21 mouse cellular contexts compared by ENCODE assay signal in the genomic region with DNA sequence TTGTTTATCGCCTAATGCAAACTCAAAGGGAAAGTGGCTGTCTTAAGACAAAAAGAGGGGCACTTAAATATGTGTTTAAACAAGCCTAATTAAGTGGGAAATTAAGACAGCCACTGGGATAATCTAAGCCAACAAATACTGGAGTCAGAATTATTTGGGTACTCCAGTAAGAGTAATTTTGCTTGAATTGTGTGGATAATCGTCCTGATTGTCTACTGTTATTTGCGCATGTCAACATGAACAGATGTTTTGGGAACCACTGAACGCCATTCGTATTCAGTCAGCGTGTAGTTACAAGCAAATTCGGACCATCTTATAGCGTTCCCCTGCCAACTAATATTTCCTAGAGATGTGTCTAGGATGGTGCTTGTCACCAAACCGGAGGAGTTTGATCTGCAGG. TPM values are rescaled to one million over a fixed set of nuclear protein-coding genes. Genes with fewer than 3 reads are reported as not detected.
DNase-seq lines count a peak whose midpoint lies in the region; ATAC-seq and TF ChIP-seq lines count a peak whose summit lies in the region.
"Had no signal": no experiment of that assay in that cellular context is flagged by ENCODE, and none has a peak within 500 bp of the region (broad histone marks: within the 10 kb centered on the region; RNA-seq: fewer than 3 reads in every experiment).

No protein-coding gene starts in this region.

- H3K4me1 ChIP-seq in forebrain, embryonic 14.5 days (ENCODE audit: control insufficient read depth, insufficient read depth, low read length) = peaks cover 18% of the 10 kb centered on the region
- H3K4me1 ChIP-seq in forebrain, embryonic 15.5 days = peaks cover 30% of the 10 kb centered on the region
- peaks cover 79% of the 10 kb centered on the region for H3K4me1 ChIP-seq in lung, embryonic 15.5 days
- H3K4me1 ChIP-seq in lung, postnatal 0 days (ENCODE audit: insufficient read depth, low read depth, low read length) = peaks cover 19% of the 10 kb centered on the region; the same call in 1 of the 2 replicates
- peaks cover 95% of the 10 kb centered on the region for H3K4me1 ChIP-seq in E14TG2a.4 (replicated peaks; ENCODE audit: low read depth, low read length)
- peaks cover 37% of the 10 kb centered on the region for H3K4me1 ChIP-seq in stomach, embryonic 15.5 days

- DNase-seq in forebrain, embryonic 14.5 days (ENCODE audit: low spot score) = peak; percentile 56
- no peak for DNase-seq in lung, postnatal 0 days (ENCODE audit: low spot score)
- no peak for DNase-seq in layer of hippocampus, adult 2 months (ENCODE audit: low spot score in 2 of 2)
- DNase-seq: adrenal gland, adult 2 months; adrenal gland, postnatal 25 days; B cell, adult 2 months; cerebellum, adult 2 months; cerebellum, postnatal 10 days; gastrocnemius, postnatal 36 days; heart, adult 11 months; heart, postnatal 10 days; heart, postnatal 4 days had no signal

- H3K9me3 ChIP-seq in forebrain, embryonic 14.5 days (replicated peaks; ENCODE audit: control insufficient read depth, low read length) = no peaks in the 10 kb centered on the region
- H3K9me3 ChIP-seq in forebrain, embryonic 15.5 days = no peaks in the 10 kb centered on the region
- no peaks in the 10 kb centered on the region for H3K9me3 ChIP-seq in lung, embryonic 15.5 days
- H3K9me3 ChIP-seq in lung, postnatal 0 days (ENCODE audit: low read length) = no peaks in the 10 kb centered on the region
- no peaks in the 10 kb centered on the region for H3K9me3 ChIP-seq in E14TG2a.4 (ENCODE audit: low read length)
- H3K9me3 ChIP-seq in stomach, embryonic 15.5 days = no peaks in the 10 kb centered on the region
- H3K9me3 ChIP-seq: embryonic facial prominence, embryonic 10.5 days; forebrain, embryonic 13.5 days; heart, embryonic 10.5 days; intestine, embryonic 15.5 days had no signal

- H3K36me3 ChIP-seq in forebrain, embryonic 14.5 days (ENCODE audit: control insufficient read depth, insufficient read depth, low read length) = peaks cover 63% of the 10 kb centered on the region
- H3K36me3 ChIP-seq in forebrain, embryonic 15.5 days = peaks cover 47% of the 10 kb centered on the region
- H3K36me3 ChIP-seq in lung, embryonic 15.5 days = peaks cover 88% of the 10 kb centered on the region
- H3K36me3 ChIP-seq in lung, postnatal 0 days (ENCODE audit: insufficient read depth, low read length) = peaks cover 20% of the 10 kb centered on the region; the same call in 1 of the 2 replicates
- H3K36me3 ChIP-seq in E14TG2a.4 (ENCODE audit: insufficient read depth, low read length) = peaks cover 92% of the 10 kb centered on the region
- peaks cover 33% of the 10 kb centered on the region for H3K36me3 ChIP-seq in stomach, embryonic 15.5 days

- H3K27me3 ChIP-seq in forebrain, embryonic 14.5 days (replicated peaks; ENCODE audit: control insufficient read depth, insufficient read depth, low read length) = peaks cover 10% of the 10 kb centered on the region
- H3K27me3 ChIP-seq in forebrain, embryonic 15.5 days = peaks cover 4% of the 10 kb centered on the region; the same call in 1 of the 2 replicates
- no peaks in the 10 kb centered on the region for H3K27me3 ChIP-seq in lung, embryonic 15.5 days
- no peaks in the 10 kb centered on the region for H3K27me3 ChIP-seq in lung, postnatal 0 days (replicated peaks; ENCODE audit: insufficient read depth, low read length)
- H3K27me3 ChIP-seq in E14TG2a.4 (ENCODE audit: insufficient read depth, low read length) = no peaks in the 10 kb centered on the region
- H3K27me3 ChIP-seq in stomach, embryonic 15.5 days (replicated peaks) = no peaks in the 10 kb centered on the region
- H3K27me3 ChIP-seq: intestine, embryonic 15.5 days had no signal

- no peak overlapping the region for H3K4me3 ChIP-seq in forebrain, embryonic 14.5 days (ENCODE audit: low read depth, low read length)
- no peak overlapping the region for H3K4me3 ChIP-seq in forebrain, embryonic 15.5 days
- H3K4me3 ChIP-seq in lung, embryonic 15.5 days = no peak overlapping the region
- no peak overlapping the region for H3K4me3 ChIP-seq in lung, postnatal 0 days (ENCODE audit: low read depth, low read length)
- peak overlapping the region; percentile 21 for H3K4me3 ChIP-seq in E14TG2a.4 (replicated peaks; ENCODE audit: low read length)
- no peak overlapping the region for H3K4me3 ChIP-seq in stomach, embryonic 15.5 days (replicated peaks)
- H3K4me3 ChIP-seq in layer of hippocampus, adult 2 months = no peak overlapping the region
- H3K4me3 ChIP-seq: embryonic facial prominence, embryonic 10.5 days; forebrain, embryonic 13.5 days; heart, embryonic 10.5 days; intestine, embryonic 15.5 days had no signal

- no peak overlapping the region for H3K4me2 ChIP-seq in forebrain, embryonic 14.5 days (ENCODE audit: low read length)
- no peak overlapping the region for H3K4me2 ChIP-seq in forebrain, embryonic 15.5 days (replicated peaks)
- H3K4me2 ChIP-seq in lung, embryonic 15.5 days = no peak overlapping the region
- no peak overlapping the region for H3K4me2 ChIP-seq in lung, postnatal 0 days (replicated peaks; ENCODE audit: low read depth, low read length)
- no peak overlapping the region for H3K4me2 ChIP-seq in stomach, embryonic 15.5 days
- H3K4me2 ChIP-seq: forebrain, embryonic 13.5 days; intestine, embryonic 15.5 days had no signal

- WGBS in forebrain, embryonic 14.5 days = 58% methylated on average over 9 of the region's 9 CpGs
- WGBS in forebrain, embryonic 15.5 days = 57% methylated on average over 9 of the region's 9 CpGs
- WGBS in lung, embryonic 15.5 days = 66% methylated on average over 9 of the region's 9 CpGs
- 75% methylated on average over 9 of the region's 9 CpGs for WGBS in lung, postnatal 0 days
- 73% methylated on average over 9 of the region's 9 CpGs for WGBS in stomach, embryonic 15.5 days

- H3K9ac ChIP-seq in forebrain, embryonic 14.5 days (ENCODE audit: low read length) = no peak overlapping the region
- H3K9ac ChIP-seq in forebrain, embryonic 15.5 days (replicated peaks) = no peak overlapping the region
- H3K9ac ChIP-seq in lung, embryonic 15.5 days = no peak overlapping the region
- H3K9ac ChIP-seq in lung, postnatal 0 days (replicated peaks; ENCODE audit: low read depth) = no peak overlapping the region
- H3K9ac ChIP-seq in stomach, embryonic 15.5 days = no peak overlapping the region
- H3K9ac ChIP-seq: forebrain, embryonic 13.5 days; intestine, embryonic 15.5 days had no signal

- H3K27ac ChIP-seq in forebrain, embryonic 14.5 days (ENCODE audit: low read depth, low read length) = no peak overlapping the region
- no peak overlapping the region for H3K27ac ChIP-seq in forebrain, embryonic 15.5 days (replicated peaks)
- peak overlapping the region; percentile 63 for H3K27ac ChIP-seq in lung, embryonic 15.5 days
- H3K27ac ChIP-seq in lung, postnatal 0 days (ENCODE audit: low read length) = no peak overlapping the region
- peak overlapping the region; percentile 13; the same call in 1 of the 2 replicates for H3K27ac ChIP-seq in stomach, embryonic 15.5 days
- no peak overlapping the region for H3K27ac ChIP-seq in layer of hippocampus, adult 2 months
- H3K27ac ChIP-seq: embryonic facial prominence, embryonic 10.5 days; forebrain, embryonic 13.5 days; heart, embryonic 10.5 days had no signal

- TF ChIP-seq EP300 in lung, postnatal 0 days (IDR thresholded peaks at IDR 0.05) = no peak

- TF ChIP-seq CTCF in lung, postnatal 0 days (IDR thresholded peaks at IDR 0.05) = no peak
- no peak for TF ChIP-seq CTCF in E14TG2a.4 (conservative IDR thresholded peaks at IDR 0.05; ENCODE audit: low read length)
- no peak for TF ChIP-seq CTCF in layer of hippocampus, adult 2 months (conservative IDR thresholded peaks at IDR 0.05)

- ATAC-seq in forebrain, embryonic 14.5 days = peak; percentile 38; the same call in 1 of the 2 replicates
- no peak for ATAC-seq in forebrain, embryonic 15.5 days (replicated peaks)
- ATAC-seq in lung, embryonic 15.5 days (ENCODE audit: borderline replicate concordance, extremely low read depth, low FRiP score, low TSS enrichment) = no peak
- ATAC-seq in lung, postnatal 0 days = no peak
- ATAC-seq in stomach, embryonic 15.5 days (ENCODE audit: insufficient read depth, low FRiP score, low read depth) = no peak
- ATAC-seq: CD4-positive, CD25-positive, alpha-beta regulatory T cell, adult 4 months; forebrain, embryonic 13.5 days; intestine, embryonic 15.5 days had no signal

RNA-seq across cellular contexts. Expression of a gene that starts 33.8 kb away (rescaled TPM):
- 12.8 and 13.1 TPM in 2 replicates for polyA plus RNA-seq in forebrain, embryonic 14.5 days (2014; fragmentation: Nextera tagmentation; extraction: Ambion mirVana)
- polyA plus RNA-seq in forebrain, embryonic 15.5 days (2015; fragmentation: Nextera tagmentation; extraction: Ambion mirVana) = 13.2 and 14.5 TPM in 2 replicates
- polyA plus RNA-seq in lung, embryonic 15.5 days (2015; fragmentation: Nextera tagmentation; extraction: Ambion mirVana) = 25.2 and 28.7 TPM in 2 replicates
- polyA plus RNA-seq in lung, postnatal 0 days (2015; fragmentation: Nextera tagmentation; extraction: Ambion mirVana) = 26.0 and 37.6 TPM in 2 replicates
- polyA plus RNA-seq in stomach, embryonic 15.5 days (2015; fragmentation: Nextera tagmentation; extraction: Ambion mirVana) = 17.8 and 18.6 TPM in 2 replicates
- 1 to 10 TPM; 6.5 to 9.5 TPM for total RNA-seq in layer of hippocampus, adult 2 months (2021)

RNA-seq across cellular contexts. Expression of a gene that starts 42.5 kb away (rescaled TPM):
- 9.7 and 11.3 TPM in 2 replicates for polyA plus RNA-seq in forebrain, embryonic 14.5 days (2014; fragmentation: Nextera tagmentation; extraction: Ambion mirVana)
- 9.0 and 10.2 TPM in 2 replicates for polyA plus RNA-seq in forebrain, embryonic 15.5 days (2015; fragmentation: Nextera tagmentation; extraction: Ambion mirVana)
- polyA plus RNA-seq in lung, embryonic 15.5 days (2015; fragmentation: Nextera tagmentation; extraction: Ambion mirVana) = 34.8 and 36.8 TPM in 2 replicates
- 15.2 and 21.3 TPM in 2 replicates for polyA plus RNA-seq in lung, postnatal 0 days (2015; fragmentation: Nextera tagmentation; extraction: Ambion mirVana)
- polyA plus RNA-seq in stomach, embryonic 15.5 days (2015; fragmentation: Nextera tagmentation; extraction: Ambion mirVana) = 32.1 and 34.3 TPM in 2 replicates
- 10 to 100 TPM; 43.9 to 45.4 TPM for total RNA-seq in layer of hippocampus, adult 2 months (2021)

Comparison
In these comparisons a context has a peak if more than half of its experiments do, and no peak if none do; other contexts are left out.
1. H3K27ac ChIP-seq: peak in lung, embryonic 15.5 days (single experiment) and stomach, embryonic 15.5 days (single experiment); none in forebrain, embryonic 14.5 days (single experiment), forebrain, embryonic 15.5 days (single experiment), lung, postnatal 0 days (single experiment) and layer of hippocampus, adult 2 months (single experiment).